ENCODE assay signal across 10 mouse cellular contexts in genomic region chr7:16207496-16207895, GRCm38 (mm10). TPM values are rescaled to one million over a fixed set of nuclear protein-coding genes. Genes with fewer than 3 reads are reported as not detected.
A peak's percentile ranks its signal among the peaks of the same experiment; 100 is the strongest.
DNase-seq lines count a peak whose midpoint lies in the region; ATAC-seq and TF ChIP-seq lines count a peak whose summit lies in the region.
"Had no signal": no experiment of that assay in that cellular context is flagged by ENCODE, and none has a peak within 500 bp of the region (broad histone marks: within the 10 kb centered on the region; RNA-seq: fewer than 3 reads in every experiment).

No protein-coding gene starts in this region.

- H3K36me3 ChIP-seq in kidney, embryonic 14.5 days (ENCODE audit: control insufficient read depth, insufficient read depth, low read length), result peaks cover 59% of the 10 kb centered on the region; the same call in 1 of the 2 replicates

- no peak overlapping the region for H3K9ac ChIP-seq in kidney, embryonic 14.5 days (ENCODE audit: low read depth, low read length)
- H3K9ac ChIP-seq: lung, embryonic 14.5 days had no signal

- intact Hi-C loops in heart, postnatal 14 days (cut with DNase I), result no loop called here

- ATAC-seq in megakaryocyte, adult 5-6 weeks (ENCODE audit: poor library complexity, severe bottlenecking), result peak; percentile 75
- no peak for ATAC-seq in erythroid progenitor cell, adult 5-6 weeks (replicated peaks; ENCODE audit: low FRiP score, poor library complexity, severe bottlenecking)
- no peak for ATAC-seq in kidney, embryonic 14.5 days (ENCODE audit: low FRiP score, low TSS enrichment)

- no peaks in the 10 kb centered on the region for H3K4me1 ChIP-seq in lung, adult 2 months (ENCODE audit: control insufficient read depth, insufficient read depth, low read length)
- H3K4me1 ChIP-seq in kidney, embryonic 14.5 days (ENCODE audit: control insufficient read depth, insufficient read depth, low read length), result peaks cover 12% of the 10 kb centered on the region; the same call in 1 of the 2 replicates

- TF ChIP-seq POLR2A in lung, adult 2 months (IDR thresholded peaks at IDR 0.05; ENCODE audit: borderline replicate concordance, extremely low read depth, low read depth, low read length), result no peak

- no peak for TF ChIP-seq CTCF in lung, adult 2 months (IDR thresholded peaks at IDR 0.05; ENCODE audit: insufficient read depth, low read length)

- no peak overlapping the region for H3K4me2 ChIP-seq in kidney, embryonic 14.5 days (replicated peaks; ENCODE audit: low read depth, low read length)
- H3K4me2 ChIP-seq: lung, embryonic 14.5 days had no signal

- H3K9me3 ChIP-seq in kidney, embryonic 14.5 days (ENCODE audit: control insufficient read depth, low read length), result no peaks in the 10 kb centered on the region

- no peaks in the 10 kb centered on the region for H3K27me3 ChIP-seq in kidney, embryonic 14.5 days (ENCODE audit: control insufficient read depth, insufficient read depth, low read length)

- WGBS in lung, adult 2 months, result 80% methylated on average over 10 of the region's 10 CpGs
- 72% methylated on average over 10 of the region's 10 CpGs for WGBS in kidney, embryonic 14.5 days

- H3K27ac ChIP-seq in kidney, embryonic 14.5 days (ENCODE audit: low read depth, low read length), result no peak overlapping the region

- H3K4me3 ChIP-seq in lung, adult 2 months (replicated peaks; ENCODE audit: extremely low read depth, low read depth, low read length), result no peak overlapping the region
- H3K4me3 ChIP-seq in kidney, embryonic 14.5 days (ENCODE audit: low read length), result no peak overlapping the region

- DNase-seq in lung, adult 18-20 months, result peak; percentile 49 to 60
- no peak for DNase-seq in lung, adult 2 months
- DNase-seq in adrenal gland, adult 18-20 months (ENCODE audit: low spot score in 2 of 2), result peak; percentile 24 to 57
- peak; percentile 11 to 19 for DNase-seq in heart, postnatal 14 days
- DNase-seq in gastrocnemius, postnatal 10 days, result no peak
- DNase-seq: lung, embryonic 14.5 days had no signal

RNA-seq across cellular contexts. Expression of gene Dhx34, which starts 14.3 kb away (rescaled TPM):
- 28.4 and 39.4 TPM in 2 replicates for polyA plus RNA-seq in lung, adult 2 months (2012; rRNA removed)
- total RNA-seq in adrenal gland, adult 18-20 months (2021), result 10 to 100 TPM; 10.8 to 11.4 TPM
- 10 to 100 TPM in 1 of 2 experiments, 1 to 10 TPM in 1; 8.7 to 11.1 TPM for total RNA-seq in heart, postnatal 14 days (2021)
- 8.5 and 9.5 TPM in 2 replicates for total RNA-seq in megakaryocyte, adult 5-6 weeks (2015)
- total RNA-seq in megakaryocyte, adult 5-6 weeks (2017), result 7.5 and 8.3 TPM in 2 replicates
- total RNA-seq in erythroid progenitor cell, adult 5-6 weeks (2015; ENCODE audit: low replicate concordance), result 2.5 and 2.9 TPM in 2 replicates
- 0.76 and 4.6 TPM in 2 replicates for total RNA-seq in erythroid progenitor cell, adult 5-6 weeks (2017; ENCODE audit: low replicate concordance)
- 8.5 and 13.0 TPM in 2 replicates for polyA plus RNA-seq in kidney, embryonic 14.5 days (2014; fragmentation: Nextera tagmentation; extraction: Ambion mirVana)
- 1 to 10 TPM; 5.8 to 7.6 TPM for total RNA-seq in gastrocnemius, postnatal 10 days (2021)

RNA-seq across cellular contexts. Expression of gene Meis3, which starts 32.6 kb away (rescaled TPM):
- polyA plus RNA-seq in lung, adult 2 months (2012; rRNA removed), result 19.4 and 23.4 TPM in 2 replicates
- 10 to 100 TPM; 12.1 to 14.3 TPM for total RNA-seq in adrenal gland, adult 18-20 months (2021)
- total RNA-seq in heart, postnatal 14 days (2021), result 1 to 10 TPM; 3.8 to 5.4 TPM
- 0.89 and 1.9 TPM in 2 replicates for total RNA-seq in megakaryocyte, adult 5-6 weeks (2015)
- total RNA-seq in megakaryocyte, adult 5-6 weeks (2017), result not detected in 2 replicates
- 1.3 TPM in 1 of 2 replicates, not detected in the other for total RNA-seq in erythroid progenitor cell, adult 5-6 weeks (2015; ENCODE audit: low replicate concordance)
- total RNA-seq in erythroid progenitor cell, adult 5-6 weeks (2017; ENCODE audit: low replicate concordance), result not detected in 2 replicates
- 26.1 and 28.0 TPM in 2 replicates for polyA plus RNA-seq in kidney, embryonic 14.5 days (2014; fragmentation: Nextera tagmentation; extraction: Ambion mirVana)
- 1 to 10 TPM; 4.2 to 6.8 TPM for total RNA-seq in gastrocnemius, postnatal 10 days (2021)

RNA-seq across cellular contexts. Expression of gene C5ar2, which starts 36.5 kb away (rescaled TPM):
- 2.3 and 3.2 TPM in 2 replicates for polyA plus RNA-seq in lung, adult 2 months (2012; rRNA removed)
- under 1 TPM; 0.46 to 0.83 TPM for total RNA-seq in adrenal gland, adult 18-20 months (2021)
- 1 to 10 TPM in 1 of 2 experiments, under 1 TPM in 1; 0.93 to 1.1 TPM for total RNA-seq in heart, postnatal 14 days (2021)
- 5.7 and 7.4 TPM in 2 replicates for total RNA-seq in megakaryocyte, adult 5-6 weeks (2015)
- 6.9 and 10.7 TPM in 2 replicates for total RNA-seq in megakaryocyte, adult 5-6 weeks (2017)
- 2.2 and 8.4 TPM in 2 replicates for total RNA-seq in erythroid progenitor cell, adult 5-6 weeks (2015; ENCODE audit: low replicate concordance)
- total RNA-seq in erythroid progenitor cell, adult 5-6 weeks (2017; ENCODE audit: low replicate concordance), result 1.8 and 3.3 TPM in 2 replicates
- polyA plus RNA-seq in kidney, embryonic 14.5 days (2014; fragmentation: Nextera tagmentation; extraction: Ambion mirVana), result 0.05 and 0.09 TPM in 2 replicates
- under 1 TPM; 0.16 to 0.41 TPM for total RNA-seq in gastrocnemius, postnatal 10 days (2021)
- polyA plus RNA-seq: embryonic facial prominence, embryonic 11.5 days had no signal

RNA-seq across cellular contexts. Expression of gene C5ar1, which starts 51.8 kb away (rescaled TPM):
- polyA plus RNA-seq in lung, adult 2 months (2012; rRNA removed), result 36.1 and 39.2 TPM in 2 replicates
- total RNA-seq in adrenal gland, adult 18-20 months (2021), result 10 to 100 TPM in 1 of 2 experiments, 1 to 10 TPM in 1; 7.0 to 13.1 TPM
- total RNA-seq in heart, postnatal 14 days (2021), result 1 to 10 TPM; 5.2 to 5.8 TPM
- total RNA-seq in megakaryocyte, adult 5-6 weeks (2015), result 49.8 TPM in 2 replicates
- 13.6 and 22.2 TPM in 2 replicates for total RNA-seq in megakaryocyte, adult 5-6 weeks (2017)
- total RNA-seq in erythroid progenitor cell, adult 5-6 weeks (2015; ENCODE audit: low replicate concordance), result 5.4 and 8.0 TPM in 2 replicates
- 2.3 and 5.0 TPM in 2 replicates for total RNA-seq in erythroid progenitor cell, adult 5-6 weeks (2017; ENCODE audit: low replicate concordance)
- 1.2 and 1.8 TPM in 2 replicates for polyA plus RNA-seq in kidney, embryonic 14.5 days (2014; fragmentation: Nextera tagmentation; extraction: Ambion mirVana)
- 1 to 10 TPM; 3.2 to 3.3 TPM for total RNA-seq in gastrocnemius, postnatal 10 days (2021)

Comparison
In these comparisons a context has a peak if more than half of its experiments do, and no peak if none do; other contexts are left out.
1. DNase-seq: peak in lung, adult 18-20 months (2 of 2), adrenal gland, adult 18-20 months (2 of 2) and heart, postnatal 14 days (2 of 2); none in lung, adult 2 months (single experiment) and gastrocnemius, postnatal 10 days (single experiment).